Mouse (Mus musculus) kidney, adult 11 months (tissue): ENCODE measurements around the gene Dhx30.
"Not testable (repeated sequence)": the region's sequence is repeated elsewhere in the genome, so short reads cannot be mapped to it uniquely, and the experiment has no call there.

Experiments
- DNase-seq: peaks from one replicate; pipeline ENCODE4 v3.0.0; 2022

Dhx30 gene

DNA sequence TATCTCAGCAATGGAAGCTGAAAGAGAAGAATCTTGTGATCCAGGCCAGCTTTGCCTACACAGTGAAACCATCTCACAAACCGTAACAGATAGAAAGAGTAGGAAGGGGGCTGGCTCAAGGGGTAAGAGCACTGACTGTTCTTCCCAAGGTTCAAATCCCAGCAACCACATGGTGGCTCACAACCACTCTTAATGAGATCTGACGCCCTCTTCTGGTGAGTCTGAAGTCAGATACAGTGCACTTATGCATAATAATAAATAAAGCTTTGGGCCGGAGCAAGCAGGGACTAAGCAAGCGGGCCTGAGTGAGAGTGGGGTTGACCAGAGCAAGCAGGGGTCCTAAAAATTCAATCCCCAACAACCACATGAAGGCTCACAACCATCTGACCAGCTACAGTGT lies 24.3 kb downstream of the Dhx30 start:
- DNase-seq, result no peak

- DNase-seq, result no peak
Measured at GRCm38 (mm10) chr9:110085693-110086092, 31.9 kb downstream of the Dhx30 start.

- no peak for DNase-seq
Measured at GRCm38 (mm10) chr9:110084201-110084964, 33.2 kb downstream of the Dhx30 start.

DNA sequence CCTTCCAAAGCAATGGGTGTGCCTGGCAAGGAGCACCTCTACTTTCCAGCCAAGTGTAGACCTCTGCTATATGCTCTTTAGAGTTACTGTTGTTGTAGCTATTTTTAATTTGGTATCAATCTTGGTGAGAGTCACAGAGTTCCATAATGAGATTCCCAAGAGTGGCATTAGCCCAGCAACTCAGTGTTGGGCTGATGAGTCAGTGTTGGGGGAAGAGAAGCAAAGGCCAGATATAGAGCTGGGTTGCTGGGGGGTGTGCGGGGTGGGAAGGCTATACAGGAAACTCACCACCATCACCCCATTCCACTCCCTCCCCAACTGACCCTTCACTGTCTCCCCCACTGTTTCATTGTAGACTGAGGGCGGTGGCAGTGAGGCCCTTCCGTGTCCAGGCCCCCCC lies 36.6 kb downstream of the Dhx30 start:
- no peak for DNase-seq

- not testable (repeated sequence) for DNase-seq
Measured at GRCm38 (mm10) chr9:110076468-110076867, 41.2 kb downstream of the Dhx30 start.

- peak; percentile 51 for DNase-seq
Measured at GRCm38 (mm10) chr9:110071843-110072242, 45.8 kb downstream of the Dhx30 start.

DNA sequence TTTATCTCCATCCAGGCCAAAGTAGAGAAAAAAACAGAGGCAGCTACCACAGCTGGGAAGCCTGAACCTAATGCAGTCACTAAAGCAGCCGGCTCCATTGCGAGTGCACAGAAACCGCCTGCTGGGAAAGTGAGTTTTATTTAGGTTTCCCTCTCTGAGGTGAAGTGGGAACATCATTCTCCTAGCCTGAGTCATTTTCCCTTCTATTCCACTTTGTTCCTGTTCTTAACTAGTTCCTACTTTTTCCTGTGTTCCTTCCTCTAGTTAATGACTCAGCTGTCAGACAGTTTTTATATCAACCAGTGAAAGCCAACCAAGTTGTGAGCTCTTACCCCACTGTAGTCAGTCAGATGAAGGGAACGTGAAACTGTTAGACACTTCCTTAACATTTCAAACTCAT lies 46.6 kb downstream of the Dhx30 start:
- no peak for DNase-seq

- peak; percentile 41 for DNase-seq
Measured at GRCm38 (mm10) chr9:110070358-110070757, 47.3 kb downstream of the Dhx30 start.

DNA sequence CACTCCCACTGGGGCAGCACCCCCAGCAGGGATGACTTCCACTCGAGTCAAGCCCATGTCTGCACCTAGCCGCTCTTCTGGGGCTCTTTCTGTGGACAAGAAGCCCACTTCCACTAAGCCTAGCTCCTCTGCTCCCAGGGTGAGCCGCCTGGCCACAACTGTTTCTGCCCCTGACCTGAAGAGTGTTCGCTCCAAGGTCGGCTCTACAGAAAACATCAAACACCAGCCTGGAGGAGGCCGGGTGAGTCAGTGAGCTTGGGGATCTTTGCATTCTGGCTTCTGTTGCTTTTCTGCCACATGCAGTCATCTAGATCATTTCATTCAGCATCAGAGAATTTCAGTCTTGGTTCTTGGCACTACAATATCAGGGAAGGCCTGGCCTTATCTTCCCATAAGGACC lies 48.9 kb downstream of the Dhx30 start:
- DNase-seq, result no peak

DNA sequence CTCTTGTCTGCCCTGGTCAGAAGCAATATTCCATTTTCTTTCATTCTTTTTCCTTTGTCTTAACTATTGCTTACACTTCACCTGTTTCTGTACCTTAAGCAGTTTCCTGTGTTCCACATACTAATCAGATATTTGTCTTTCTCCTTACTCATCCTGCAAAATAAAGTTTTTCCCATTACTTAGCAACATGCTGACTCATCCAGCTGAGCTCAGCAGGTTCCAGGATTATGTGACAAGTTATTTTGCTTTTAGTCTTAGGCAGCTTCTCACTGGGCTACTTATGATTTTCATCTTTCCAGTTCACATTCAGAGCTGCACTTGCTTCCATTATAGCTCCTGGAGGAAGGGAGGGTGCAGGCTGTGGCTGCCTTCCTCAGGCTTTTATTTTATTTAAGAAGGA lies 53.0 kb downstream of the Dhx30 start:
- no peak for DNase-seq

GRCm38 (mm10) chr9:110062861-110063260 lies 54.8 kb downstream of the Dhx30 start:
- DNase-seq, result no peak

DNA sequence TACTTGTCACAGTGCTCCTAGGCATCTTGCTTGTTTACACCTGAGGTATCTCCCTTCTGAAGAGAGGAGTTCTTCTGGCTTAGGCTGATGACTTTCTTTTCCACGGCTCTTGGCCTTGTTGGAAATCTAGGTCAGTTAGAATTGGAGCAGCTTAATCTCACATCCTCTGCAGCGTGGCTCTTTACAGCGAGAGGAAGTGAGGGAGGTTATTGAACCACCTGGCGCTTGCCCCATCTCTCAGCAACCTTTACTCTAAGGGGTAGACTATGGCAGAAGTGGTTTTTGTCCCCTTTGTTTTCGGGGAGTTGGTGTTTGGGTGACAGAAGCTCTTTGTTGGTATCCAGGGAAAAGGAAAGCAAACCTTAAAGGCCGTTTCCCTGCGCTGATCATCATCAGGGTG lies 55.2 kb downstream of the Dhx30 start:
- no peak for DNase-seq

DNA sequence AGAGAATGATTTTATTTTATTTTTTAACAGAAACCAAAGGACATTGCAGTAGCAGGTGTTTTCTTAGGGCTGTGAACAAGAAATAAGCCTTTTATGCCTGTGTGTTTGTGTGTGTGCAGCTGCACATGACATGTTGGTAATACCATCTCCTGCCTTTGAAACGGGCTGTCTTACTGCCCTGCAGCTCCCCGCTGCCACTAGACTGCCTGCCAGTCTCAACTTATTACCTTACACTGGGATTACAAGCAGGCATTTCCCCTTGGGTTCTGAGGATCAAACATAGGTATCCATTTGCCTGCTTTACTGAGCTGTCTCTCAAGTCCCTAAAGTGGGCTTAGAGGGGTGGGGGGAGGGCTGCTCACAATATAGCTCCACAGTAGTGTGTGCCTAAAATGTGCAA lies 56.9 kb downstream of the Dhx30 start:
- no peak for DNase-seq

DNA sequence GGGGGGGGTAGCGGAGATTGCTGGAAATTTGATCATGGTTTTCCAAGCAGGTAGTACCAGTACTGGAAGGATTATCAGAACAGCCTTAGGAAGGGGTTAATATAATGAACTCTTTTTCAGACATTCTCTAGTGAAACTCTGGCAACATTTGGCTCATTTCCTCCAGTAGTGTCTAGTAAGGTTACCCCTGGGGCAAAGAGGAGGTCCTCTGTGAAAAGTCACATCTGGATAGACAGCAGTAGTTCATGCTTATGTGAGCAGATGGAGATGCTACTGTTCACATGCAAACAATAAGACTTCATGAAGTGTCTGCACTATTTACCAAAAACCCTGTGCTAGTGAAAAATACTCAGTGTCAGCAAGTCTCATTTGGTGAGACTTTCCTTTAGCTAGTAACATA lies 60.4 kb downstream of the Dhx30 start:
- DNase-seq, result no peak

DNA sequence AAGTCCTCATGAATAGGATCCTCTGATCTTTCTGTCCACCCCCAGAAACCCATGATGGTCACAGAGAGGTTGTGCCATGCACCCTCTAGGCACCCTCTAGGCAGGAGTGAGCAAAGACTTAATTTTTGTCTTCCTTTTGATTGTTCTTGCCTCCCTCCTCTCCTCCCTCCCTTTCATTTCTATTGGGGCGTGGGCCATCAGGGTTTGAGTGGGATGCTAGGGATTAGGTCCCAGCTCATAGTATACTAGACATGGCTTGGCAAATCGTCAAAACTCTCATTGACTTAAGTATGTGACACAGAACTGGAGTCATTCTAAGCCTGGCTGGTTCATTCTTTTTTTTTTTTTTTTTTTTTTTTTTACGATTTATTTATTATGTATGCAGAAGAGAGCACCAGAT lies 62.8 kb downstream of the Dhx30 start:
- DNase-seq, result no peak

GRCm38 (mm10) chr9:110054080-110054421 lies 63.6 kb downstream of the Dhx30 start:
- no peak for DNase-seq

GRCm38 (mm10) chr9:110053305-110054079 lies 64.1 kb downstream of the Dhx30 start:
- DNase-seq, result no peak

- DNase-seq, result no peak
Measured at GRCm38 (mm10) chr9:110052951-110053304, 64.7 kb downstream of the Dhx30 start.

GRCm38 (mm10) chr9:110051869-110052661 lies 65.6 kb downstream of the Dhx30 start:
- DNase-seq, result no peak

DNA sequence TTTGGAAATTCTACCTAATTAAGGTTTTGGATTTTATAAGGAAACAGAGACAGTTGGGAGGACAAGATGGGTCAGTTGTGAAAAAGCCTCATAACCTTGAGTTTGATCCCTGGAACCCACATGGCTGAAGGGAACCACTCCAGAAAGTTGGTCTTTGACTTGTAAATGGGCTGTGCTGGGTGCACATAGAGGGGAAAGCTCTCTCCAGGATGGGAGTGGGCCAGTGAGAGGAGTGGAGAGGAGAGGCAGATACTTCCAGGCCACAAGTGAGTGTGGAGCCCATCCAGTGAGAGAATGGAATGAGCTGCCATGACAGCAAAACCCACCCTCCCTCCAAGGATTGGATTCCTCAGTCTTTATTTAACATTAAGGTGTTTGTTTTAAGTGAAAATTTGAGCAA lies 66.4 kb downstream of the Dhx30 start:
- DNase-seq, result no peak

DNA sequence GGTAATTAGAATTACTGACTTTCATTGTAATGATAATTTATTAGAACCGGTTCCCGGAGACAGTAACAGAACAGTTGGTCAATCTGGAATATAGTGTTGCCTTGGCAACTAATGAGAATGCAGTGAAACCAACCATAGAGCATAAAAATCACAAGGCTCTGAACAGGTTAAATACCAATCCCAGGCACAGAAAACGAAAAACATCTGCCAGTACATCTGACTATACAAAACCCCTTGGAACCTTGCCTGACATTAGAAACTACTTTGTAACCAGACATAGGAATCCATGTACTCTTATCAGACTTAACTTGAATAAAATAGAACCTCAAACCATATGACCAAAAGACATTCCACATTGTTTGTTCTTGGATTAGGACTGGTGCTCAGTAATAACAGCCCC lies 69.8 kb downstream of the Dhx30 start:
- DNase-seq, result no peak

GRCm38 (mm10) chr9:110047260-110047659 lies 70.4 kb downstream of the Dhx30 start:
- DNase-seq, result no peak

DNA sequence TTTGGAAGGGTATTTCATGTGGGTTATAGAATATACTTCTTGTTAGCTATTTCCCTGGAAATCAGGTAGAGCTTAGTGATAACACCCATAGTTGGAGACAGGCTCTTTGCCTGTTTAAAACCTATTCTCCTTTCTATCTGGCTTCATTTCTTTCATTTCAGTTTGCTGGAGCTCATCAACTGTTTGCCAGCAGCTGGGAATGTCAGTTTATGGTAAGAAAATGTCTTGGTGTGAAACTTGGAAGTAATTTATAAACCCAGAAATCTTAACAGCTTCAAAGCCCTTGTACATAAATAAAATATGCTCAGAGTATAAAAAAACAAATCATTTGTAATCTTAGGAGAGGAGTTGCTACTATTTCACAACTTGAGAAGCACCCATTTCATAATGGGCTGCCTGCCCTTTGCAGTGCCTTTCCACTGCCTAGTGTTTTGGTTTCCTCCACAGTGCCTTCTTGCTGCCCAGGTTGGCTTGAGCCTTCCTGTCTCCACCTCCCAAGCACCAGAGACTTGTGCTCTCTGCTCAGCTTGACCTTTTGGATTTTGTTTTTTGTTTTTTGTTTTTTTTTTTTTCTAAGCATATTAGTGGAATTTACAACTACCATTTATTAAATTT lies 71.8 kb downstream of the Dhx30 start:
- no peak for DNase-seq
